ENCODE assay signal across 13 mouse cellular contexts in genomic region chr1:87294951-87295350, GRCm38 (mm10). TPM values are rescaled to one million over a fixed set of nuclear protein-coding genes. Genes with fewer than 3 reads are reported as not detected.
"Had no signal": no experiment of that assay in that cellular context is flagged by ENCODE, and none has a peak within 500 bp of the region (broad histone marks: within the 10 kb centered on the region; RNA-seq: fewer than 3 reads in every experiment).

No protein-coding gene starts in this region.

- DNase-seq: left cerebral cortex, postnatal 4 days; lung, adult 18-20 months; midbrain, embryonic 14.5 days; right cerebral cortex, adult 18-20 months; right cerebral cortex, postnatal 25 days; thymus, postnatal 36 days had no signal

- H3K4me3 ChIP-seq: hindbrain, embryonic 12.5 days; limb, embryonic 13.5 days; myocyte; neural tube, embryonic 15.5 days had no signal

- H3K9me3 ChIP-seq: hindbrain, embryonic 12.5 days; limb, embryonic 13.5 days; neural tube, embryonic 15.5 days had no signal

- H3K27ac ChIP-seq: hindbrain, embryonic 12.5 days; limb, embryonic 13.5 days; neural tube, embryonic 15.5 days had no signal

- H3K36me3 ChIP-seq: hindbrain, embryonic 12.5 days; limb, embryonic 13.5 days; neural tube, embryonic 15.5 days had no signal

- H3K27me3 ChIP-seq: hindbrain, embryonic 12.5 days; limb, embryonic 13.5 days; neural tube, embryonic 15.5 days had no signal

- H3K4me2 ChIP-seq: hindbrain, embryonic 12.5 days; limb, embryonic 13.5 days; neural tube, embryonic 15.5 days had no signal

- H3K9ac ChIP-seq: hindbrain, embryonic 12.5 days; limb, embryonic 13.5 days; neural tube, embryonic 15.5 days had no signal

- ATAC-seq: hindbrain, embryonic 16.5 days; inflammation-experienced regulatory T-cells, adult 6 months had no signal

- H3K4me1 ChIP-seq: hindbrain, embryonic 12.5 days; limb, embryonic 13.5 days had no signal

RNA-seq across cellular contexts. Expression of gene Efhd1, which starts 30.8 kb away (rescaled TPM):
- total RNA-seq: megakaryocyte-erythroid progenitor cell, adult 5-6 weeks had no signal
- polyA plus RNA-seq: inflammation-experienced regulatory T-cells, adult 6 months had no signal
